Mouse (Mus musculus) CH12.LX (cell line): ENCODE data around the gene Cib1.

Source experiments
- CTCF ChIP-seq, 2 experiments: IDR thresholded peaks in 1 of 2; conservative IDR thresholded peaks in 1 of 2; 2 replicates each; pipeline ENCODE4 v1.5.1; 2011 to 2012; ENCODE audit warnings: low read depth in 2 of 2, low read length in 2 of 2, improper control_type of control experiment in 1 of 2, inconsistent platforms in 1 of 2, mild to moderate bottlenecking in 1 of 2, moderate library complexity in 1 of 2
- EP300 ChIP-seq: IDR thresholded peaks from 2 replicates; pipeline ENCODE4 v1.6.1; 2011; ENCODE audit warnings: low read length, improper control_type of control experiment
- ETS1 ChIP-seq: conservative IDR thresholded peaks from 2 replicates; pipeline ENCODE4 v1.6.1; 2012; ENCODE audit warnings: low read depth, mild to moderate bottlenecking, inconsistent platforms, low read length, improper control_type of control experiment, moderate library complexity
- POLR2A ChIP-seq: IDR thresholded peaks from 2 replicates; pipeline ENCODE4 v1.6.1; 2011; ENCODE audit warnings: low read depth, mild to moderate bottlenecking, improper control_type of control experiment, low read length
- RAD21 ChIP-seq: IDR thresholded peaks from 2 replicates; pipeline ENCODE4 v1.6.1; 2011; ENCODE audit warnings: low read depth, mild to moderate bottlenecking, low read length, improper control_type of control experiment, moderate library complexity

GRCm38 (mm10) chr7:80192226-80193061 lies 40.2 kb downstream of the Cib1 start:
- TF ChIP-seq EP300 (peak; percentile 12), CTCF (conservative IDR thresholded peaks at IDR 0.05 in 1 of 2, IDR thresholded peaks at IDR 0.05 in 1 of 2; ENCODE audit: low read depth in 2 of 2, low read length in 2 of 2) (no peak), POLR2A (peak; percentile 70), ETS1 (peak; percentile 67), RAD21 (no peak)
